Mouse (Mus musculus): Measurements from ENCODE around the gene Osbp2. TPM values are rescaled to one million over a fixed set of nuclear protein-coding genes. Genes with fewer than 3 reads are reported as not detected.

The Osbp2 gene
- polyA plus RNA-seq, 1 experiment from 2014 or later = 0.29 TPM

GRCm38 (mm10) chr11:3895458-3895857 lies 31.8 kb upstream of the Osbp2 start:
- no peaks in the 10 kb centered on the region for H3K27me3 ChIP-seq (ENCODE audit: insufficient read depth, poor library complexity, severe bottlenecking)
- 7% methylated on average over 10 of the region's 10 CpGs for WGBS
- H3K27ac ChIP-seq = peak overlapping the region; percentile 87
- no peak for DNase-seq (ENCODE audit: low spot score)
- H3K36me3 ChIP-seq = peaks cover 27% of the 10 kb centered on the region
- H3K4me3 ChIP-seq = peak overlapping the region; percentile 59
- H3K9me3 ChIP-seq = no peaks in the 10 kb centered on the region
- H3K4me1 ChIP-seq = peaks cover 15% of the 10 kb centered on the region; the same call in 1 of the 2 replicates

GRCm38 (mm10) chr11:3894406-3895281 lies 30.9 kb upstream of the Osbp2 start, which contains the start of the genes 4921536K21Rik and Dusp18:
4921536K21Rik (minus strand) TSS chr11:3895098.
Dusp18 (plus strand) TSS chr11:3895240.
- no peaks in the 10 kb centered on the region for H3K9me3 ChIP-seq
- 2% methylated on average over 46 of the region's 46 CpGs for WGBS
- H3K27me3 ChIP-seq (ENCODE audit: insufficient read depth, poor library complexity, severe bottlenecking) = no peaks in the 10 kb centered on the region
- peak within 1 kb of the TSS; percentile 87 for H3K27ac ChIP-seq
- H3K36me3 ChIP-seq = peaks cover 27% of the 10 kb centered on the region
- peak; percentile 99 for DNase-seq (ENCODE audit: low spot score)
- H3K4me1 ChIP-seq = peaks cover 10% of the 10 kb centered on the region; the same call in 1 of the 2 replicates
- H3K4me3 ChIP-seq = peak within 1 kb of the TSS; percentile 59

GRCm38 (mm10) chr11:3893970-3894369 lies 30.3 kb upstream of the Osbp2 start:
- Histone ChIP-seq H3K36me3 (peaks cover 23% of the 10 kb centered on the region), H3K4me1 (peaks cover 10% of the 10 kb centered on the region; the same call in 1 of the 2 replicates), H3K4me3 (peak overlapping the region; percentile 59; the same call in 1 of the 2 replicates), H3K27ac (0 out of 2 replicates have a peak overlapping the region, but pooled peaks have one; percentile 87), H3K9me3 (no peaks in the 10 kb centered on the region), H3K27me3 (ENCODE audit: insufficient read depth, poor library complexity, severe bottlenecking) (no peaks in the 10 kb centered on the region)
- WGBS = 81% methylated on average over 6 of the region's 6 CpGs
- no peak for DNase-seq (ENCODE audit: low spot score)

- Histone ChIP-seq H3K4me3 (no peak overlapping the region), H3K27me3 (ENCODE audit: insufficient read depth, poor library complexity, severe bottlenecking) (0 out of 2 replicates have a peak, but pooled peaks cover 4% of the 10 kb centered on the region), H3K36me3 (no peaks in the 10 kb centered on the region), H3K9me3 (no peaks in the 10 kb centered on the region), H3K27ac (no peak overlapping the region), H3K4me1 (peaks cover 5% of the 10 kb centered on the region; the same call in 1 of the 2 replicates)
- DNase-seq (ENCODE audit: low spot score) = no peak
- WGBS = 58% methylated on average over 5 of the region's 5 CpGs
Measured at GRCm38 (mm10) chr11:3887331-3887730, 23.6 kb upstream of the Osbp2 start.

- H3K36me3 ChIP-seq = no peaks in the 10 kb centered on the region
- H3K4me1 ChIP-seq = peaks cover 5% of the 10 kb centered on the region; the same call in 1 of the 2 replicates
- H3K4me3 ChIP-seq = no peak overlapping the region
- WGBS = 85% methylated on average over 3 of the region's 3 CpGs
- H3K27ac ChIP-seq = no peak overlapping the region
- DNase-seq (ENCODE audit: low spot score) = peak; percentile 17
- 0 out of 2 replicates have a peak, but pooled peaks cover 11% of the 10 kb centered on the region for H3K27me3 ChIP-seq (ENCODE audit: insufficient read depth, poor library complexity, severe bottlenecking)
- no peaks in the 10 kb centered on the region for H3K9me3 ChIP-seq
Measured at GRCm38 (mm10) chr11:3883711-3884110, 20.0 kb upstream of the Osbp2 start.

- Histone ChIP-seq H3K27me3 (ENCODE audit: insufficient read depth, poor library complexity, severe bottlenecking) (0 out of 2 replicates have a peak, but pooled peaks cover 15% of the 10 kb centered on the region), H3K36me3 (no peaks in the 10 kb centered on the region), H3K4me3 (no peak overlapping the region), H3K9me3 (no peaks in the 10 kb centered on the region), H3K4me1 (0 out of 2 replicates have a peak, but pooled peaks cover under 1% of the 10 kb centered on the region), H3K27ac (no peak overlapping the region)
- DNase-seq (ENCODE audit: low spot score) = peak; percentile 89
- 33% methylated on average over 2 of the region's 2 CpGs for WGBS
Measured at GRCm38 (mm10) chr11:3879836-3880235, 16.1 kb upstream of the Osbp2 start.

- H3K27ac ChIP-seq = no peak overlapping the region
- no peaks in the 10 kb centered on the region for H3K36me3 ChIP-seq
- H3K9me3 ChIP-seq = no peaks in the 10 kb centered on the region
- no peaks in the 10 kb centered on the region for H3K4me1 ChIP-seq
- no peak overlapping the region for H3K4me3 ChIP-seq
- 71% methylated on average over 7 of the region's 7 CpGs for WGBS
- 0 out of 2 replicates have a peak, but pooled peaks cover 15% of the 10 kb centered on the region for H3K27me3 ChIP-seq (ENCODE audit: insufficient read depth, poor library complexity, severe bottlenecking)
- DNase-seq (ENCODE audit: low spot score) = peak; percentile 70
Measured at GRCm38 (mm10) chr11:3878660-3879059, 15.0 kb upstream of the Osbp2 start.

GRCm38 (mm10) chr11:3876419-3876818 lies 12.7 kb upstream of the Osbp2 start:
- WGBS = 81% methylated on average over 6 of the region's 6 CpGs
- no peak overlapping the region for H3K27ac ChIP-seq
- no peaks in the 10 kb centered on the region for H3K36me3 ChIP-seq
- 0 out of 2 replicates have a peak, but pooled peaks cover 8% of the 10 kb centered on the region for H3K27me3 ChIP-seq (ENCODE audit: insufficient read depth, poor library complexity, severe bottlenecking)
- no peaks in the 10 kb centered on the region for H3K9me3 ChIP-seq
- H3K4me1 ChIP-seq = no peaks in the 10 kb centered on the region
- no peak overlapping the region for H3K4me3 ChIP-seq
- no peak for DNase-seq (ENCODE audit: low spot score)

GRCm38 (mm10) chr11:3864343-3864742 lies 640 bp upstream of the Osbp2 start:
- H3K27ac ChIP-seq = peak overlapping the region; percentile 60; the same call in 1 of the 2 replicates
- 43% methylated on average over 6 of the region's 6 CpGs for WGBS
- no peaks in the 10 kb centered on the region for H3K36me3 ChIP-seq
- H3K4me1 ChIP-seq = peaks cover 11% of the 10 kb centered on the region; the same call in 1 of the 2 replicates
- no peaks in the 10 kb centered on the region for H3K9me3 ChIP-seq
- H3K4me3 ChIP-seq = peak overlapping the region; percentile 62
- DNase-seq (ENCODE audit: low spot score) = peak; percentile 68
- H3K27me3 ChIP-seq (ENCODE audit: insufficient read depth, poor library complexity, severe bottlenecking) = peaks cover 54% of the 10 kb centered on the region

GRCm38 (mm10) chr11:3862661-3863453 lies 846 bp downstream of the Osbp2 start:
- peak overlapping the region; percentile 62 for H3K4me3 ChIP-seq
- peak; percentile 72 for DNase-seq (ENCODE audit: low spot score)
- H3K36me3 ChIP-seq = no peaks in the 10 kb centered on the region
- no peaks in the 10 kb centered on the region for H3K9me3 ChIP-seq
- WGBS = 66% methylated on average over 19 of the region's 19 CpGs
- no peak overlapping the region for H3K27ac ChIP-seq
- peaks cover 54% of the 10 kb centered on the region for H3K27me3 ChIP-seq (ENCODE audit: insufficient read depth, poor library complexity, severe bottlenecking)
- peaks cover 11% of the 10 kb centered on the region; the same call in 1 of the 2 replicates for H3K4me1 ChIP-seq

- Histone ChIP-seq H3K9me3 (no peaks in the 10 kb centered on the region), H3K36me3 (no peaks in the 10 kb centered on the region), H3K27me3 (ENCODE audit: insufficient read depth, poor library complexity, severe bottlenecking) (peaks cover 38% of the 10 kb centered on the region), H3K4me3 (no peak overlapping the region), H3K4me1 (peaks cover 11% of the 10 kb centered on the region; the same call in 1 of the 2 replicates), H3K27ac (no peak overlapping the region)
- WGBS = 69% methylated on average over 4 of the region's 4 CpGs
- DNase-seq (ENCODE audit: low spot score) = peak; percentile 16
Measured at GRCm38 (mm10) chr11:3860361-3860760, 3.3 kb downstream of the Osbp2 start.

- H3K4me1 ChIP-seq = peaks cover 11% of the 10 kb centered on the region; the same call in 1 of the 2 replicates
- WGBS = 91% methylated on average over 4 of the region's 4 CpGs
- no peaks in the 10 kb centered on the region for H3K36me3 ChIP-seq
- DNase-seq (ENCODE audit: low spot score) = no peak
- H3K9me3 ChIP-seq = no peaks in the 10 kb centered on the region
- H3K27me3 ChIP-seq (ENCODE audit: insufficient read depth, poor library complexity, severe bottlenecking) = peaks cover 34% of the 10 kb centered on the region
- no peak overlapping the region for H3K4me3 ChIP-seq
- H3K27ac ChIP-seq = no peak overlapping the region
Measured at GRCm38 (mm10) chr11:3859778-3860177, 3.9 kb downstream of the Osbp2 start.
